In genomic region chr14:57663630-57664029, GRCm38 (mm10) we compare ENCODE assay signal across 8 mouse cellular contexts. TPM values are rescaled to one million over a fixed set of nuclear protein-coding genes. Genes with fewer than 3 reads are reported as not detected.
DNase-seq lines count a peak whose midpoint lies in the region; ATAC-seq and TF ChIP-seq lines count a peak whose summit lies in the region.

No protein-coding gene starts in this region.

- ATAC-seq in heart, embryonic 15.5 days (replicated peaks; ENCODE audit: insufficient number of reproducible peaks, insufficient read depth, low FRiP score, low read depth), result no peak
- no peak for ATAC-seq in hindbrain, embryonic 14.5 days (ENCODE audit: low FRiP score)
- no peak for ATAC-seq in midbrain, embryonic 13.5 days
- no peak for ATAC-seq in CD4-positive, CD25-positive, alpha-beta regulatory T cell, adult 4 months

- H3K9ac ChIP-seq in heart, embryonic 15.5 days, result peak overlapping the region; percentile 93; the same call in 1 of the 2 replicates
- peak overlapping the region; percentile 83 for H3K9ac ChIP-seq in hindbrain, embryonic 14.5 days
- no peak overlapping the region for H3K9ac ChIP-seq in midbrain, embryonic 13.5 days (replicated peaks)

- H3K4me2 ChIP-seq in heart, embryonic 15.5 days, result peak overlapping the region; percentile 81
- peak overlapping the region; percentile 96 for H3K4me2 ChIP-seq in hindbrain, embryonic 14.5 days (replicated peaks)
- H3K4me2 ChIP-seq in midbrain, embryonic 13.5 days (replicated peaks), result peak overlapping the region; percentile 87

- TF ChIP-seq POLR2A in bone marrow macrophage, adult 2 months (IDR thresholded peaks at IDR 0.05; ENCODE audit: borderline replicate concordance, low read depth, low read length), result no peak

- H3K27me3 ChIP-seq in heart, embryonic 15.5 days, result no peaks in the 10 kb centered on the region
- no peaks in the 10 kb centered on the region for H3K27me3 ChIP-seq in hindbrain, embryonic 14.5 days (ENCODE audit: control insufficient read depth, insufficient read depth, low read length)
- H3K27me3 ChIP-seq in midbrain, embryonic 13.5 days, result no peaks in the 10 kb centered on the region

- WGBS in heart, embryonic 15.5 days, result 10% methylated on average over 1 of the region's 1 CpGs
- WGBS in hindbrain, embryonic 14.5 days, result 45% methylated on average over 1 of the region's 1 CpGs
- 45% methylated on average over 1 of the region's 1 CpGs for WGBS in midbrain, embryonic 13.5 days

- no peaks in the 10 kb centered on the region for H3K36me3 ChIP-seq in heart, embryonic 15.5 days
- H3K36me3 ChIP-seq in hindbrain, embryonic 14.5 days (replicated peaks; ENCODE audit: control insufficient read depth, insufficient read depth), result no peaks in the 10 kb centered on the region
- H3K36me3 ChIP-seq in midbrain, embryonic 13.5 days, result 0 out of 2 replicates have a peak, but pooled peaks cover 2% of the 10 kb centered on the region

- no peak overlapping the region for H3K27ac ChIP-seq in heart, embryonic 15.5 days
- H3K27ac ChIP-seq in bone marrow macrophage, adult 2 months (ENCODE audit: insufficient read depth, low read depth, low read length), result no peak overlapping the region
- H3K27ac ChIP-seq in hindbrain, embryonic 14.5 days, result no peak overlapping the region
- H3K27ac ChIP-seq in midbrain, embryonic 13.5 days, result no peak overlapping the region

- no peak for TF ChIP-seq CTCF in bone marrow macrophage, adult 2 months (IDR thresholded peaks at IDR 0.05; ENCODE audit: low read depth, low read length)

- DNase-seq in heart, adult 11 months, result no peak
- no peak for DNase-seq in hindbrain, embryonic 14.5 days (ENCODE audit: low spot score)
- no peak for DNase-seq in spleen, postnatal 4 days (ENCODE audit: low spot score in 2 of 2)
- DNase-seq in testis, postnatal 14 days (ENCODE audit: low spot score), result no peak

- H3K4me3 ChIP-seq in heart, embryonic 15.5 days, result peak overlapping the region; percentile 90
- H3K4me3 ChIP-seq in bone marrow macrophage, adult 2 months (ENCODE audit: insufficient read depth, low read length), result peak overlapping the region; percentile 46
- H3K4me3 ChIP-seq in hindbrain, embryonic 14.5 days (replicated peaks; ENCODE audit: low read length), result peak overlapping the region; percentile 65
- H3K4me3 ChIP-seq in midbrain, embryonic 13.5 days (replicated peaks), result peak overlapping the region; percentile 85

- peaks cover 9% of the 10 kb centered on the region; the same call in 1 of the 2 replicates for H3K4me1 ChIP-seq in heart, embryonic 15.5 days (replicated peaks)
- peaks cover 25% of the 10 kb centered on the region for H3K4me1 ChIP-seq in bone marrow macrophage, adult 2 months (ENCODE audit: control insufficient read depth, insufficient read depth, low read length)
- H3K4me1 ChIP-seq in hindbrain, embryonic 14.5 days (replicated peaks; ENCODE audit: control insufficient read depth, insufficient read depth, low read length), result peaks cover 16% of the 10 kb centered on the region
- H3K4me1 ChIP-seq in midbrain, embryonic 13.5 days (replicated peaks), result peaks cover 22% of the 10 kb centered on the region

- H3K9me3 ChIP-seq in heart, embryonic 15.5 days (replicated peaks), result no peaks in the 10 kb centered on the region
- H3K9me3 ChIP-seq in hindbrain, embryonic 14.5 days (ENCODE audit: control insufficient read depth, low read length), result no peaks in the 10 kb centered on the region
- H3K9me3 ChIP-seq in midbrain, embryonic 13.5 days, result no peaks in the 10 kb centered on the region

RNA-seq across cellular contexts. Expression of gene Xpo4, which starts 1.6 kb away (rescaled TPM):
- 11.1 and 12.6 TPM in 2 replicates for polyA plus RNA-seq in heart, embryonic 15.5 days (2015; fragmentation: Nextera tagmentation; extraction: Ambion mirVana)
- 8.8 and 8.9 TPM in 2 replicates for polyA plus RNA-seq in bone marrow macrophage, adult 2 months (2012; ENCODE audit: insufficient read depth, insufficient read length, missing spikeins)
- 15.5 and 15.9 TPM in 2 replicates for polyA plus RNA-seq in hindbrain, embryonic 14.5 days (2014; fragmentation: Nextera tagmentation; extraction: Ambion mirVana)
- 16.5 and 17.9 TPM in 2 replicates for polyA plus RNA-seq in midbrain, embryonic 13.5 days (2015; fragmentation: Nextera tagmentation; extraction: Ambion mirVana)
- 10 to 100 TPM; 26.9 to 29.6 TPM for polyA plus RNA-seq in CD4-positive, CD25-positive, alpha-beta regulatory T cell, adult 4 months (2017; shearing (Covaris generic))
